Mouse (Mus musculus) midbrain, embryonic 16.5 days (tissue): ENCODE measurements around the gene Ndc1. TPM values are rescaled to one million over a fixed set of nuclear protein-coding genes. Genes with fewer than 3 reads are reported as not detected.

Experiments used
- ATAC-seq: fragments of 200-750 bp; cut with Nextera tagmentation; 2 replicates; pipeline ENCODE4 v1.8.0; 2017; ENCODE audit warnings: moderate TSS enrichment
- H3K27ac ChIP-seq: fragments of 300-500 bp; sonication (generic); 2 replicates; pipeline ENCODE4 v1.5.1; 2014; ENCODE audit warnings: mild to moderate bottlenecking, low read length, mixed read lengths
- H3K27me3 ChIP-seq: fragments of 300-500 bp; sonication (generic); 2 replicates; pipeline ENCODE4 v1.6.1; 2014; ENCODE audit warnings: low read depth, low read length, mixed read lengths; ENCODE audit not compliant: control insufficient read depth, insufficient read depth
- H3K36me3 ChIP-seq: fragments of 300-500 bp; sonication (generic); 2 replicates; pipeline ENCODE4 v1.6.1; 2014; ENCODE audit warnings: mild to moderate bottlenecking, low read length, moderate library complexity, mixed read lengths; ENCODE audit not compliant: control insufficient read depth, insufficient read depth
- H3K4me1 ChIP-seq: fragments of 300-500 bp; sonication (generic); 2 replicates; pipeline ENCODE4 v1.6.1; 2014; ENCODE audit warnings: mild to moderate bottlenecking, low read length, mixed read lengths; ENCODE audit not compliant: control insufficient read depth, insufficient read depth
- H3K4me2 ChIP-seq: fragments of 300-500 bp; sonication (generic); 2 replicates; pipeline ENCODE4 v1.6.1; 2014; ENCODE audit warnings: mild to moderate bottlenecking, low read length, mixed read lengths
- H3K4me3 ChIP-seq: fragments of 300-500 bp; sonication (generic); 2 replicates; pipeline ENCODE4 v1.5.1; 2014; ENCODE audit warnings: low read depth, mild to moderate bottlenecking, low read length, moderate library complexity, mixed read lengths
- H3K9ac ChIP-seq: fragments of 300-500 bp; sonication (generic); 2 replicates; pipeline ENCODE4 v1.6.1; 2014; ENCODE audit warnings: low read depth, low read length, mixed read lengths
- H3K9me3 ChIP-seq: fragments of 300-500 bp; sonication (generic); replicated peaks from 2 replicates; pipeline ENCODE4 v1.6.1; 2014; ENCODE audit warnings: mild to moderate bottlenecking, low read length, mixed read lengths; ENCODE audit not compliant: control insufficient read depth, poor library complexity, severe bottlenecking
- WGBS: fragments of 180-500 bp; shearing (Covaris S2); extraction: QIAGEN DNeasy Blood & Tissue Kit; methylation state at CpG from one replicate; pipeline ENCODE4 v1.1.7; 2014; 5-methylcytosine and 5-hydroxymethylcytosine counted together
- polyA plus RNA-seq: library from polyadenylated mRNA; unstranded; fragments of >200 nt; fragmentation: Nextera tagmentation; extraction: Ambion mirVana; gene quantifications from 2 replicates; pipeline ENCODE4 v1.2.1, GENCODE M21; 2015

The Ndc1 gene
- polyA plus RNA-seq, 1 experiment from 2014 or later = 19.3 TPM

- H3K27ac ChIP-seq = no peak overlapping the region
- H3K9me3 ChIP-seq = no peaks in the 10 kb centered on the region
- no peaks in the 10 kb centered on the region for H3K27me3 ChIP-seq
- no peak for ATAC-seq
- no peak overlapping the region for H3K9ac ChIP-seq
- H3K4me3 ChIP-seq = no peak overlapping the region
- no peak overlapping the region for H3K4me2 ChIP-seq
- no peaks in the 10 kb centered on the region for H3K4me1 ChIP-seq
- 84% methylated on average over 7 of the region's 7 CpGs for WGBS
- H3K36me3 ChIP-seq = peaks cover 17% of the 10 kb centered on the region
Observed at GRCm38 (mm10) chr4:107380871-107381270, 13.3 kb downstream of the Ndc1 start.

- H3K9ac ChIP-seq = no peak overlapping the region
- H3K27ac ChIP-seq = no peak overlapping the region
- H3K27me3 ChIP-seq = no peaks in the 10 kb centered on the region
- no peak overlapping the region for H3K4me3 ChIP-seq
- no peak overlapping the region for H3K4me2 ChIP-seq
- 83% methylated on average over 4 of the region's 4 CpGs for WGBS
- peaks cover 32% of the 10 kb centered on the region for H3K36me3 ChIP-seq
- ATAC-seq = no peak
- H3K4me1 ChIP-seq = no peaks in the 10 kb centered on the region
- no peaks in the 10 kb centered on the region for H3K9me3 ChIP-seq
Observed at GRCm38 (mm10) chr4:107387038-107387437, 19.5 kb downstream of the Ndc1 start.

- no peaks in the 10 kb centered on the region for H3K27me3 ChIP-seq
- WGBS = 80% methylated on average over 8 of the region's 8 CpGs
- no peak overlapping the region for H3K27ac ChIP-seq
- H3K4me1 ChIP-seq = no peaks in the 10 kb centered on the region
- no peaks in the 10 kb centered on the region for H3K9me3 ChIP-seq
- no peak for ATAC-seq
- H3K36me3 ChIP-seq = peaks cover 30% of the 10 kb centered on the region
- no peak overlapping the region for H3K4me3 ChIP-seq
- no peak overlapping the region for H3K4me2 ChIP-seq
- H3K9ac ChIP-seq = no peak overlapping the region
Observed at GRCm38 (mm10) chr4:107387465-107387864, 19.9 kb downstream of the Ndc1 start.

GRCm38 (mm10) chr4:107388291-107388690 is 20.7 kb downstream of the Ndc1 start:
- H3K4me3 ChIP-seq = no peak overlapping the region
- no peaks in the 10 kb centered on the region for H3K4me1 ChIP-seq
- H3K36me3 ChIP-seq = peaks cover 30% of the 10 kb centered on the region
- H3K27me3 ChIP-seq = no peaks in the 10 kb centered on the region
- H3K4me2 ChIP-seq = no peak overlapping the region
- ATAC-seq = no peak
- no peaks in the 10 kb centered on the region for H3K9me3 ChIP-seq
- H3K27ac ChIP-seq = no peak overlapping the region
- H3K9ac ChIP-seq = no peak overlapping the region
- 94% methylated on average over 2 of the region's 2 CpGs for WGBS

GRCm38 (mm10) chr4:107389345-107389744 is 21.8 kb downstream of the Ndc1 start:
- Histone ChIP-seq H3K9me3 (no peaks in the 10 kb centered on the region), H3K36me3 (peaks cover 36% of the 10 kb centered on the region), H3K4me1 (no peaks in the 10 kb centered on the region), H3K4me2 (no peak overlapping the region), H3K9ac (no peak overlapping the region), H3K27me3 (no peaks in the 10 kb centered on the region), H3K4me3 (no peak overlapping the region), H3K27ac (no peak overlapping the region)
- no peak for ATAC-seq
- WGBS = 96% methylated on average over 3 of the region's 3 CpGs

GRCm38 (mm10) chr4:107393771-107394170 is 26.2 kb downstream of the Ndc1 start:
- Histone ChIP-seq H3K27me3 (no peaks in the 10 kb centered on the region), H3K4me3 (no peak overlapping the region), H3K4me1 (no peaks in the 10 kb centered on the region), H3K4me2 (no peak overlapping the region), H3K9me3 (no peaks in the 10 kb centered on the region), H3K9ac (no peak overlapping the region), H3K36me3 (peaks cover 34% of the 10 kb centered on the region), H3K27ac (no peak overlapping the region)
- WGBS = 100% methylated on average over 2 of the region's 2 CpGs
- ATAC-seq = no peak

- peaks cover 4% of the 10 kb centered on the region; the same call in 1 of the 2 replicates for H3K4me1 ChIP-seq
- peaks cover 4% of the 10 kb centered on the region for H3K27me3 ChIP-seq
- no peak overlapping the region for H3K4me3 ChIP-seq
- H3K9me3 ChIP-seq = no peaks in the 10 kb centered on the region
- ATAC-seq = no peak
- no peak overlapping the region for H3K9ac ChIP-seq
- no peak overlapping the region for H3K27ac ChIP-seq
- H3K4me2 ChIP-seq = no peak overlapping the region
- H3K36me3 ChIP-seq = no peaks in the 10 kb centered on the region
- WGBS = 93% methylated on average over 4 of the region's 4 CpGs
Observed at GRCm38 (mm10) chr4:107420202-107420601, 52.6 kb downstream of the Ndc1 start.

GRCm38 (mm10) chr4:107421711-107422110 is 54.1 kb downstream of the Ndc1 start:
- Histone ChIP-seq H3K27me3 (peaks cover 4% of the 10 kb centered on the region), H3K9me3 (no peaks in the 10 kb centered on the region), H3K9ac (no peak overlapping the region), H3K4me3 (peak overlapping the region; percentile 14; the same call in 1 of the 2 replicates), H3K4me1 (peaks cover 4% of the 10 kb centered on the region; the same call in 1 of the 2 replicates), H3K36me3 (no peaks in the 10 kb centered on the region), H3K27ac (no peak overlapping the region), H3K4me2 (peak overlapping the region; percentile 41)
- WGBS = 3% methylated on average over 14 of the region's 14 CpGs
- ATAC-seq = no peak

GRCm38 (mm10) chr4:107422176-107422575 is 54.6 kb downstream of the Ndc1 start:
- H3K9me3 ChIP-seq = no peaks in the 10 kb centered on the region
- no peak for ATAC-seq
- H3K4me1 ChIP-seq = peaks cover 4% of the 10 kb centered on the region; the same call in 1 of the 2 replicates
- no peak overlapping the region for H3K9ac ChIP-seq
- H3K4me3 ChIP-seq = no peak overlapping the region
- WGBS = 17% methylated on average over 6 of the region's 6 CpGs
- H3K27ac ChIP-seq = no peak overlapping the region
- H3K4me2 ChIP-seq = peak overlapping the region; percentile 41; the same call in 1 of the 2 replicates
- peaks cover 4% of the 10 kb centered on the region for H3K27me3 ChIP-seq
- H3K36me3 ChIP-seq = no peaks in the 10 kb centered on the region
